Mouse (Mus musculus) kidney, adult 2 months (tissue): ENCODE data around the gene Wdr20rt.
"Not testable (repeated sequence)": the region's sequence is repeated elsewhere in the genome, so short reads cannot be mapped to it uniquely, and the experiment has no call there.

Experiments used
- CTCF ChIP-seq: fragments of 200-500 bp; conservative IDR thresholded peaks from 2 replicates; pipeline ENCODE4 v1.5.1; 2011; ENCODE audit warnings: low read depth, mild to moderate bottlenecking, control low read depth, low read length, moderate library complexity, mixed read lengths; ENCODE audit not compliant: insufficient read depth, insufficient read length
- POLR2A ChIP-seq: fragments of 200-500 bp; IDR thresholded peaks from one replicate; pipeline ENCODE4 v1.6.1; 2011; ENCODE audit warnings: low read depth, low read length, control low read depth

- TF ChIP-seq CTCF, POLR2A: not testable (repeated sequence)
Observed at GRCm38 (mm10) chr12:65232801-65233200, 7.5 kb downstream of the Wdr20rt start.
